Mouse (Mus musculus) ES-E14 (cell line): ENCODE measurements around the gene Myd88. TPM values are rescaled to one million over a fixed set of nuclear protein-coding genes. Genes with fewer than 3 reads are reported as not detected.

Experiments used
- DNase-seq: peaks from one replicate; pipeline ENCODE4 v3.0.0-alpha.2; 2013; ENCODE audit warnings: low read depth, low spot score
- H3K27ac ChIP-seq: 2 replicates; pipeline ENCODE4 v1.5.1; 2012; ENCODE audit warnings: low read depth, mild to moderate bottlenecking, low read length, moderate library complexity, mixed read lengths; ENCODE audit not compliant: poor library complexity, insufficient read depth, severe bottlenecking
- H3K36me3 ChIP-seq: 2 replicates; pipeline ENCODE4 v1.6.1; 2012; ENCODE audit warnings: mild to moderate bottlenecking, low read length, moderate library complexity, mixed read lengths; ENCODE audit not compliant: control insufficient read depth, poor library complexity, insufficient read depth, severe bottlenecking
- H3K4me1 ChIP-seq, 2 experiments: fragments of 150-350 bp in 1 of 2; sonication (generic) in 1 of 2; 2 replicates each; pipeline ENCODE4 v1.6.1; 2012; ENCODE audit warnings: low read length in 2 of 2, mild to moderate bottlenecking in 1 of 2, mixed read lengths in 1 of 2; ENCODE audit not compliant: control insufficient read depth in 2 of 2, insufficient read depth in 2 of 2, poor library complexity in 1 of 2
- H3K4me3 ChIP-seq, 2 experiments: fragments of 150-350 bp in 1 of 2; sonication (generic) in 1 of 2; 2 replicates each; pipeline ENCODE4 v1.5.1; 2012; ENCODE audit warnings: low read length in 2 of 2, low read depth in 1 of 2, mild to moderate bottlenecking in 1 of 2, mixed read lengths in 1 of 2; ENCODE audit not compliant: insufficient read depth in 1 of 2, poor library complexity in 1 of 2, severe bottlenecking in 1 of 2
- H3K9ac ChIP-seq: 2 replicates; pipeline ENCODE4 v1.6.1; 2012; ENCODE audit warnings: low read depth, mild to moderate bottlenecking, low read length, mixed read lengths; ENCODE audit not compliant: poor library complexity, insufficient read depth, severe bottlenecking
- H3K9me3 ChIP-seq: fragments of 150-350 bp; sonication (generic); 2 replicates; pipeline ENCODE4 v1.6.1; 2012; ENCODE audit warnings: low read depth, mild to moderate bottlenecking, low read length; ENCODE audit not compliant: control insufficient read depth, insufficient read depth
- CHD2 ChIP-seq: IDR thresholded peaks from 2 replicates; pipeline ENCODE4 v1.6.1; 2014; ENCODE audit warnings: mild to moderate bottlenecking, low read depth, low read length, inconsistent platforms
- HCFC1 ChIP-seq: IDR thresholded peaks from 2 replicates; pipeline ENCODE4 v1.6.1; 2012; ENCODE audit warnings: low read length, inconsistent platforms, borderline replicate concordance; ENCODE audit not compliant: insufficient read depth
- MAFK ChIP-seq: IDR thresholded peaks from 2 replicates; pipeline ENCODE4 v1.6.1; 2014; ENCODE audit warnings: mild to moderate bottlenecking, low read depth, low read length, inconsistent platforms; ENCODE audit not compliant: insufficient read depth
- ZC3H11A ChIP-seq: IDR thresholded peaks from 2 replicates; pipeline ENCODE4 v1.6.1; 2012; ENCODE audit warnings: low read depth, mild to moderate bottlenecking, inconsistent platforms, low read length, borderline replicate concordance
- ZNF384 ChIP-seq: IDR thresholded peaks from 2 replicates; pipeline ENCODE4 v1.6.1; 2012; ENCODE audit warnings: low read depth, low read length, inconsistent platforms
- in situ Hi-C, 2 experiments: fragments of 600-800 bp; cut with MboI; formaldehyde crosslinking; loops; one replicate each; pipeline ENCODE4 v1.15.1; 2025; ENCODE audit warnings: low sequenced_read_pairs in 2 of 2, inconsistent platforms in 1 of 2; ENCODE audit not compliant: unreplicated experiment in 2 of 2
- total RNA-seq: library from RNA; depleted of rRNA; stranded (reverse); fragments of 300-350 nt; gene quantifications from 2 replicates; pipeline ENCODE4 v1.2.3, GENCODE M21; 2012

Myd88 gene
- total RNA-seq, 1 experiment: 5.4 TPM

- DNase-seq: no peak
- Histone ChIP-seq H3K27ac (no peak overlapping the region), H3K9me3 (no peaks in the 10 kb centered on the region), H3K4me1 (peaks cover 0 to 7% of the 10 kb centered on the region in 2 experiments; a peak in 1 of 4 replicates), H3K9ac (0 out of 2 replicates have a peak overlapping the region, but pooled peaks have one; percentile 2), H3K4me3 (no peak overlapping the region), H3K36me3 (no peaks in the 10 kb centered on the region)
- TF ChIP-seq HCFC1: no peak
- TF ChIP-seq ZNF384: no peak
- TF ChIP-seq CHD2: no peak
- no peak for TF ChIP-seq MAFK
- TF ChIP-seq ZC3H11A: no peak
- in situ Hi-C loops: no loop called here
Measured at GRCm38 (mm10) chr9:119334324-119334723, 6.9 kb downstream of the Myd88 start.

- no peak for TF ChIP-seq MAFK
- TF ChIP-seq ZNF384: no peak
- no peak for TF ChIP-seq CHD2
- no peak for TF ChIP-seq ZC3H11A
- TF ChIP-seq HCFC1: no peak
- in situ Hi-C loops: no loop called here
Measured at GRCm38 (mm10) chr9:119330186-119330963, 10.8 kb downstream of the Myd88 start.

GRCm38 (mm10) chr9:119328488-119328887 lies 12.7 kb downstream of the Myd88 start:
- Histone ChIP-seq H3K9me3 (no peaks in the 10 kb centered on the region), H3K36me3 (no peaks in the 10 kb centered on the region), H3K9ac (no peak overlapping the region), H3K4me1 (0 out of 4 replicates have a peak, but pooled peaks cover 0 to 2% of the 10 kb centered on the region in 2 experiments), H3K27ac (no peak overlapping the region), H3K4me3 (no peak overlapping the region)
- TF ChIP-seq CHD2 (no peak), ZNF384 (no peak)
- DNase-seq: no peak
- in situ Hi-C loops: no loop called here

More at GRCm38 (mm10) chr9:119330186-119330963, 10.8 kb downstream of the Myd88 start:
- no peaks in the 10 kb centered on the region for H3K36me3 ChIP-seq
- peaks cover 0 to 4% of the 10 kb centered on the region in 2 experiments; a peak in 1 of 4 replicates for H3K4me1 ChIP-seq
- no peak overlapping the region for H3K27ac ChIP-seq
- H3K9ac ChIP-seq: no peak overlapping the region
- no peak overlapping the region for H3K4me3 ChIP-seq
- H3K9me3 ChIP-seq: no peaks in the 10 kb centered on the region
- no peak for DNase-seq

- Histone ChIP-seq H3K4me3 (no peak overlapping the region), H3K36me3 (no peaks in the 10 kb centered on the region), H3K27ac (no peak overlapping the region; the same call in 1 of the 2 replicates), H3K9ac (no peak overlapping the region), H3K9me3 (no peaks in the 10 kb centered on the region), H3K4me1 (peaks cover 4% of the 10 kb centered on the region in 2 experiments; a peak in 1 of 4 replicates)
- in situ Hi-C loops: no loop called here
- DNase-seq: no peak
- TF ChIP-seq HCFC1 (no peak), ZNF384 (0 out of 2 replicates have a peak, but pooled peaks have one; percentile 46), CHD2 (no peak), ZC3H11A (no peak)
Measured at GRCm38 (mm10) chr9:119324130-119324529, 17.1 kb downstream of the Myd88 start.
